In genomic region chr11:3722861-3723260, GRCm38 (mm10) we compare ENCODE assay signal across 24 mouse cellular contexts.
DNase-seq lines count a peak whose midpoint lies in the region; ATAC-seq and TF ChIP-seq lines count a peak whose summit lies in the region.
"Had no signal": no experiment of that assay in that cellular context is flagged by ENCODE, and none has a peak within 500 bp of the region (broad histone marks: within the 10 kb centered on the region; RNA-seq: fewer than 3 reads in every experiment).

No protein-coding gene starts in this region.

- no peaks in the 10 kb centered on the region for H3K36me3 ChIP-seq in embryonic facial prominence, embryonic 12.5 days
- H3K36me3 ChIP-seq in embryonic facial prominence, embryonic 10.5 days (replicated peaks): no peaks in the 10 kb centered on the region
- H3K36me3 ChIP-seq in intestine, embryonic 15.5 days: no peaks in the 10 kb centered on the region
- H3K36me3 ChIP-seq: embryonic facial prominence, embryonic 15.5 days; forebrain, embryonic 12.5 days; forebrain, embryonic 15.5 days; heart, embryonic 12.5 days; heart, embryonic 15.5 days; hindbrain, embryonic 15.5 days had no signal

- WGBS in embryonic facial prominence, embryonic 12.5 days: 66% methylated on average over 3 of the region's 3 CpGs
- 57% methylated on average over 3 of the region's 3 CpGs for WGBS in embryonic facial prominence, embryonic 10.5 days
- WGBS in intestine, embryonic 15.5 days: 54% methylated on average over 3 of the region's 3 CpGs

- no peaks in the 10 kb centered on the region for H3K27me3 ChIP-seq in embryonic facial prominence, embryonic 12.5 days
- no peaks in the 10 kb centered on the region for H3K27me3 ChIP-seq in embryonic facial prominence, embryonic 10.5 days (replicated peaks; ENCODE audit: low read depth, poor library complexity, severe bottlenecking)
- no peaks in the 10 kb centered on the region for H3K27me3 ChIP-seq in intestine, embryonic 15.5 days (replicated peaks)
- H3K27me3 ChIP-seq: embryonic facial prominence, embryonic 15.5 days; forebrain, embryonic 12.5 days; forebrain, embryonic 15.5 days; heart, embryonic 15.5 days; hindbrain, embryonic 15.5 days had no signal

- H3K4me3 ChIP-seq in embryonic facial prominence, embryonic 12.5 days: no peak overlapping the region
- no peak overlapping the region for H3K4me3 ChIP-seq in embryonic facial prominence, embryonic 10.5 days
- H3K4me3 ChIP-seq in left cerebral cortex, adult 2 months: no peak overlapping the region
- H3K4me3 ChIP-seq in intestine, embryonic 15.5 days (replicated peaks): no peak overlapping the region
- H3K4me3 ChIP-seq: embryonic facial prominence, embryonic 15.5 days; forebrain, embryonic 12.5 days; forebrain, embryonic 15.5 days; heart, embryonic 12.5 days; heart, embryonic 15.5 days; hindbrain, embryonic 15.5 days had no signal

- no peak for TF ChIP-seq CTCF in left cerebral cortex, adult 2 months (IDR thresholded peaks at IDR 0.05)

- intact Hi-C loops in left cerebral cortex, adult 2 months (cut with DNase I): no loop called here

- no peaks in the 10 kb centered on the region for H3K9me3 ChIP-seq in embryonic facial prominence, embryonic 12.5 days
- H3K9me3 ChIP-seq in embryonic facial prominence, embryonic 10.5 days: no peaks in the 10 kb centered on the region
- H3K9me3 ChIP-seq in intestine, embryonic 15.5 days: no peaks in the 10 kb centered on the region
- H3K9me3 ChIP-seq: embryonic facial prominence, embryonic 15.5 days; forebrain, embryonic 12.5 days; forebrain, embryonic 15.5 days; heart, embryonic 15.5 days; hindbrain, embryonic 15.5 days had no signal

- DNase-seq in cerebellum, adult 11-12 months: peak; percentile 30
- DNase-seq in cerebellum, adult 18-20 months: no peak
- no peak for DNase-seq in embryonic facial prominence, embryonic 10.5 days (ENCODE audit: low spot score)
- no peak for DNase-seq in left cerebral cortex, adult 2 months (ENCODE audit: extremely low spot score in 1 of 2, low spot score in 2 of 2)
- no peak for DNase-seq in left cerebral cortex, adult 18-20 months (ENCODE audit: low spot score in 2 of 2)
- peak; percentile 61 for DNase-seq in retina, postnatal 1 day
- DNase-seq: adrenal gland, adult 8-10 months; adrenal gland, postnatal 25 days; cerebellum, adult 8-10 months; cerebellum, postnatal 36 days; embryo, embryonic 11 days; gastrocnemius, postnatal 25 days; heart, adult 18-20 months; heart, postnatal 10 days; heart, postnatal 36 days had no signal

- H3K27ac ChIP-seq in embryonic facial prominence, embryonic 12.5 days: no peak overlapping the region
- no peak overlapping the region for H3K27ac ChIP-seq in embryonic facial prominence, embryonic 10.5 days (replicated peaks)
- H3K27ac ChIP-seq in left cerebral cortex, adult 2 months: peak overlapping the region; percentile 36; the same call in 1 of the 2 replicates
- H3K27ac ChIP-seq in intestine, embryonic 15.5 days: no peak overlapping the region
- H3K27ac ChIP-seq: embryonic facial prominence, embryonic 15.5 days; forebrain, embryonic 12.5 days; forebrain, embryonic 15.5 days; heart, embryonic 15.5 days; hindbrain, embryonic 15.5 days had no signal

- no peak overlapping the region for H3K4me2 ChIP-seq in embryonic facial prominence, embryonic 12.5 days (replicated peaks)
- H3K4me2 ChIP-seq in intestine, embryonic 15.5 days (replicated peaks): no peak overlapping the region
- H3K4me2 ChIP-seq: embryonic facial prominence, embryonic 15.5 days; forebrain, embryonic 12.5 days; forebrain, embryonic 15.5 days; heart, embryonic 12.5 days; heart, embryonic 15.5 days; hindbrain, embryonic 15.5 days had no signal

- H3K9ac ChIP-seq in embryonic facial prominence, embryonic 12.5 days: no peak overlapping the region
- no peak overlapping the region for H3K9ac ChIP-seq in intestine, embryonic 15.5 days
- H3K9ac ChIP-seq: embryonic facial prominence, embryonic 15.5 days; forebrain, embryonic 12.5 days; forebrain, embryonic 15.5 days; heart, embryonic 12.5 days; heart, embryonic 15.5 days; hindbrain, embryonic 15.5 days had no signal

- 0 out of 2 replicates have a peak, but pooled peaks have one; percentile 10 for ATAC-seq in embryonic facial prominence, embryonic 12.5 days (ENCODE audit: insufficient number of reproducible peaks, insufficient read depth, low FRiP score, low TSS enrichment)
- no peak for ATAC-seq in intestine, embryonic 15.5 days
- ATAC-seq: activated CD4-positive, CD25-positive, alpha-beta regulatory T cell, adult 4 months; forebrain, embryonic 15.5 days had no signal

- H3K4me1 ChIP-seq in embryonic facial prominence, embryonic 12.5 days: no peaks in the 10 kb centered on the region
- peaks cover 12% of the 10 kb centered on the region for H3K4me1 ChIP-seq in embryonic facial prominence, embryonic 10.5 days
- H3K4me1 ChIP-seq in intestine, embryonic 15.5 days (replicated peaks): no peaks in the 10 kb centered on the region

Comparison
In these comparisons a context has a peak if more than half of its experiments do, and no peak if none do; other contexts are left out.
1. DNase-seq: peak in cerebellum, adult 11-12 months (single experiment) and retina, postnatal 1 day (single experiment); none in cerebellum, adult 18-20 months (0 of 2), embryonic facial prominence, embryonic 10.5 days (single experiment), left cerebral cortex, adult 2 months (0 of 2) and left cerebral cortex, adult 18-20 months (0 of 2).